Mouse (Mus musculus): Measurements from ENCODE around the gene Rrbp1.

GRCm38 (mm10) chr2:143963318-143963717, 47.7 kb downstream of the Rrbp1 start:
- TF ChIP-seq CTCF (IDR thresholded peaks at IDR 0.05; ENCODE audit: borderline replicate concordance, insufficient read depth, low read depth, low read length) (no peak), POLR2A (IDR thresholded peaks at IDR 0.05; ENCODE audit: borderline replicate concordance, insufficient read depth, low read length) (no peak)

Measured in cerebellum, adult 2 months (tissue).